Mouse (Mus musculus) intestine, embryonic 16.5 days (tissue): ENCODE measurements around the gene Fcrl5. TPM values are rescaled to one million over a fixed set of nuclear protein-coding genes. Genes with fewer than 3 reads are reported as not detected.

Source experiments
- ATAC-seq: fragments of 200-750 bp; cut with Nextera tagmentation; 2 replicates; pipeline ENCODE4 v1.8.0; 2017; ENCODE audit warnings: moderate TSS enrichment, moderate library complexity
- H3K27ac ChIP-seq: fragments of 300-500 bp; sonication (generic); 2 replicates; pipeline ENCODE4 v1.5.1; 2014; ENCODE audit warnings: mild to moderate bottlenecking, low read length
- H3K27me3 ChIP-seq: fragments of 300-500 bp; sonication (generic); replicated peaks from 2 replicates; pipeline ENCODE4 v1.6.1; 2014; ENCODE audit warnings: low read length, control low read depth, mixed read lengths; ENCODE audit not compliant: control insufficient read depth, insufficient read depth
- H3K36me3 ChIP-seq: fragments of 300-500 bp; sonication (generic); 2 replicates; pipeline ENCODE4 v1.6.1; 2014; ENCODE audit warnings: low read length, control low read depth; ENCODE audit not compliant: control insufficient read depth, insufficient read depth
- H3K4me1 ChIP-seq: fragments of 300-500 bp; sonication (generic); 2 replicates; pipeline ENCODE4 v1.6.1; 2014; ENCODE audit warnings: low read length, control low read depth, mixed read lengths; ENCODE audit not compliant: control insufficient read depth, insufficient read depth
- H3K4me2 ChIP-seq: fragments of 300-500 bp; sonication (generic); 2 replicates; pipeline ENCODE4 v1.6.1; 2014; ENCODE audit warnings: low read depth, low read length, control low read depth
- H3K4me3 ChIP-seq: fragments of 300-500 bp; sonication (generic); 2 replicates; pipeline ENCODE4 v1.5.1; 2014; ENCODE audit warnings: mild to moderate bottlenecking, low read length
- H3K9ac ChIP-seq: fragments of 300-500 bp; sonication (generic); 2 replicates; pipeline ENCODE4 v1.6.1; 2014; ENCODE audit warnings: low read depth, low read length
- H3K9me3 ChIP-seq: fragments of 300-500 bp; sonication (generic); 2 replicates; pipeline ENCODE4 v1.6.1; 2016; ENCODE audit warnings: low read length, control low read depth; ENCODE audit not compliant: control insufficient read depth
- WGBS: fragments of 180-500 bp; shearing (Covaris S2); extraction: QIAGEN DNeasy Blood & Tissue Kit; methylation state at CpG from one replicate; pipeline ENCODE4 v1.1.7; 2014; 5-methylcytosine and 5-hydroxymethylcytosine counted together
- polyA plus RNA-seq: library from polyadenylated mRNA; unstranded; fragments of >200 nt; fragmentation: Nextera tagmentation; extraction: Ambion mirVana; gene quantifications from 2 replicates; pipeline ENCODE4 v1.2.1, GENCODE M21; 2015

Gene Fcrl5
- not detected in 2 replicates for polyA plus RNA-seq

DNA sequence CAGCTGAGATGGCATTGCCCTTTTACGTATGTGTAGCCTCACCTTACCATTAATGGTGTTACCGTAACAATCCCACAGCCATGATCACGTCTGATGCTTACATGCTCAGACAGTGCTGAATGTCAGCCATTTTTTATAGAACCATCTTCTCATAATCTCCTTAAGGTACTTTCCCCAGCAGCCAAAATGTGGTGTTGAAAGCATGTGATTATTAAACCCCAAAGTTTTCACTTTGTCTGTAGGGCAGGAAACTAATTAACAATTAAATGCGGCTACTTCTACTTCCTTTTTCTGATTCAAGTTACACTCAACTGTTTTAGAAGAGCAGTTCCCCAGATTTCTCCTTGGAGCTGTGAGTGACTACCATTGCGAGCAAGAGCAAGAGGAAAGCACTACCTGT is at the start of gene Fcrl5:
TSS of gene Fcrl5 (plus strand) at position 295 of the 400 bp plus-strand sequence.
- WGBS: 88% methylated on average over 5 of the region's 5 CpGs

DNA sequence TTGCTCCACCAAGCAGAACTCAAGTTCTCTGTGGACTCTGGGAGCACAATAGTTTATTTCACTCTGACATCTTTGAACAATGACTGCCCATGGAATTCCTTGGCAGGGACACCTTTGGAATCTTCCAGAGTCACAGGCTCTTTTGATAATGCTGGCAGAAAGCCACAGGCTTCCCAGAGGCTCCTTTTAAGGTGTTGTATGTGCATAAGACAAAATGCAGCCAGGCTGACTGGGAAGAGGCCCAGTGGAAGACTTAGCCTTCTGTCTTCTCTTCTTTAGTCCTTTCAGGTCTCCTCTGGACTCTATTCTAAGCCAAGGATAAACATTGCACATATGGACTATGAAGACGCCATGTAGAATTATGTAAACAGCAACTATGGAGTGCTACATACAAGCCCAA is 44.6 kb upstream of the Fcrl5 start:
- Histone ChIP-seq H3K4me1 (no peaks in the 10 kb centered on the region), H3K9ac (no peak overlapping the region), H3K4me3 (no peak overlapping the region), H3K36me3 (no peaks in the 10 kb centered on the region), H3K27me3 (no peaks in the 10 kb centered on the region), H3K9me3 (no peaks in the 10 kb centered on the region), H3K27ac (peak overlapping the region; percentile 35), H3K4me2 (no peak overlapping the region)
- peak; percentile 46 for ATAC-seq
- WGBS: 57% methylated on average over 1 of the region's 1 CpGs

More for the DNA sequence above, at the start of gene Fcrl5:
- Histone ChIP-seq H3K9me3 (no peaks in the 10 kb centered on the region), H3K9ac (no peak within 1 kb of the TSS), H3K27me3 (no peaks in the 10 kb centered on the region), H3K4me1 (no peaks in the 10 kb centered on the region), H3K4me3 (no peak within 1 kb of the TSS), H3K36me3 (no peaks in the 10 kb centered on the region), H3K4me2 (no peak within 1 kb of the TSS), H3K27ac (no peak within 1 kb of the TSS)
- no peak for ATAC-seq

DNA sequence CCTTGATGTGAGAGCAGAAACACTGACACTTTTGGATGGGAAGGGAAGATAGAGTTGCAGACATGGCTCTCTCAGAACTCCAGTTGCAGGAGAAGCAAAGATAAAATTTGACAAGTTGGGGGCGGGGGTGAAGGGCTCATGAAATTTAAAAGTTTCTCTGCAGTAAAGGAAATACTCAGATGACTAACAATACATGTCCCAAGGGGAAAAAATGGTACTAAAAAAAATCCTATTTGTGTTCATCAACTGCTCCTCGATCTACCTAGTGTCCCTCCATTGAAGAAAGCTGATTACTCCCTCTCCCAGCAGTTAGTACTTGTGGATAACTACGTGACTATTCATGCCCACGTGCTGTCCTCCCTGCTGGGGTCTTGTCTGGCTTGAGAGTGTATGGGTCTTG is 36.8 kb upstream of the Fcrl5 start:
- Histone ChIP-seq H3K36me3 (no peaks in the 10 kb centered on the region), H3K9ac (no peak overlapping the region), H3K4me1 (no peaks in the 10 kb centered on the region), H3K27ac (no peak overlapping the region), H3K27me3 (no peaks in the 10 kb centered on the region), H3K4me2 (no peak overlapping the region), H3K9me3 (no peaks in the 10 kb centered on the region), H3K4me3 (no peak overlapping the region)
- WGBS: 65% methylated on average over 4 of the region's 4 CpGs
- ATAC-seq: no peak

DNA sequence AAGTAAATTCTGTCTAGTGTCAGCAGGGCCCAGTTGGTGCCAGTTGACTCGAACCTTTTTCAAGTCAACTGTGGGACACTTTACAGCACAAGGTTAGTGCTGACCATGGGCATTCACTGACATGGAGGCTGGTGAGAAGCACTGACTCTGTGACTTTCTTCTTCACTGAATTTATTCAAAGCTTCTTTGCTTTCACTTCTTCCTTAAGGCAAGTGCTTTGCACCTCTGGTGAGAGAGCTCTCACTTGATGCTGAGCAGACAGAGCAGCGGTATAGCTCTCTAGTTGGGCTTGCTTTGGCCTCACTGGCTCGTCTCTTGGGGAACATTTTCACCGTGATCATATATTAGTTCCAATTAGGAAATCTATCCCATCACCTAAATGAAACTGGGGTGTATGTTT is 35.7 kb upstream of the Fcrl5 start:
- no peak overlapping the region for H3K9ac ChIP-seq
- no peak overlapping the region for H3K4me2 ChIP-seq
- no peak for ATAC-seq
- no peak overlapping the region for H3K4me3 ChIP-seq
- no peaks in the 10 kb centered on the region for H3K27me3 ChIP-seq
- no peak overlapping the region for H3K27ac ChIP-seq
- H3K36me3 ChIP-seq: no peaks in the 10 kb centered on the region
- H3K9me3 ChIP-seq: no peaks in the 10 kb centered on the region
- WGBS: 86% methylated on average over 4 of the region's 4 CpGs
- no peaks in the 10 kb centered on the region for H3K4me1 ChIP-seq

DNA sequence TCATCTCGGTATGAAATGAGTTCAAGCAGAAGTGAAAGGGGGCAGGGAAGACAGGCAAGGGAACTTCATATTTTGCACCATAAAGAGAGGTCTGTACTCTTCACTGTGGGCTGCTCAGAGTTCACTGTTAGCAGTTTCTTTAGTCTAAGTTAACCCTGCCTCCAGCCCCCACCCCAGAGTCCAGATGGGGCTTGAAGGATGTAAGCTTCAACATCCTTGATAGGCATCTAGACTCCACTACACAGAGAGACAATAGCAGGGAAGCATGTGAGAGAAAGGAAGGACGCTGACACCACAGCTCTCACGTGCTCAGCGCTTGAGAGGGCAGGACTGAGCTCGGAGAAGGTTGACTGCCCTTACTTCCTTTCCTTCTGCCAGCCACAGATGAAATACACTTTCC is 34.3 kb upstream of the Fcrl5 start:
- Histone ChIP-seq H3K9me3 (no peaks in the 10 kb centered on the region), H3K27me3 (no peaks in the 10 kb centered on the region), H3K4me2 (no peak overlapping the region), H3K4me3 (no peak overlapping the region), H3K9ac (no peak overlapping the region), H3K27ac (no peak overlapping the region), H3K4me1 (no peaks in the 10 kb centered on the region), H3K36me3 (no peaks in the 10 kb centered on the region)
- 70% methylated on average over 5 of the region's 5 CpGs for WGBS
- ATAC-seq: no peak

DNA sequence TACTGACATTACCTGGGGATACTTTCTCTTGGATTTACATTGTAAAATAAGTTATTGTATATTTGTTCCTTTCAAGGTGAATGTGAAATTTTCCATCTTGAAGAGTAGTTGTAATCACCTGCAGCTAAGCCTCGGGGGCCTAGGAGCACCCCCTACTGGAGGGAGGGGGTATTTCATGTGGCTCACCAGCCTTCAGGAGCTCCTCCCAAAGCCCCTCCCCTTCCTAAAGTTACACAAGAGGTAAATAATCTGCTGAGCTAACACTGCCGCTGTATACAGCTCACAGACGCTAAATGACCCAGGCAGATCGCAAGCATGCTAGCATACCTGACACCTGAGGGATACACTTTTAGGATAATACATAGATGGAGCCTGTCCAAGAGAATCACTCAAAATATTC is 27.4 kb upstream of the Fcrl5 start:
- no peaks in the 10 kb centered on the region for H3K27me3 ChIP-seq
- H3K4me1 ChIP-seq: no peaks in the 10 kb centered on the region
- 14% methylated on average over 4 of the region's 4 CpGs for WGBS
- ATAC-seq: no peak
- H3K9ac ChIP-seq: no peak overlapping the region
- H3K9me3 ChIP-seq: no peaks in the 10 kb centered on the region
- no peak overlapping the region for H3K4me3 ChIP-seq
- no peak overlapping the region for H3K4me2 ChIP-seq
- H3K27ac ChIP-seq: no peak overlapping the region
- no peaks in the 10 kb centered on the region for H3K36me3 ChIP-seq

DNA sequence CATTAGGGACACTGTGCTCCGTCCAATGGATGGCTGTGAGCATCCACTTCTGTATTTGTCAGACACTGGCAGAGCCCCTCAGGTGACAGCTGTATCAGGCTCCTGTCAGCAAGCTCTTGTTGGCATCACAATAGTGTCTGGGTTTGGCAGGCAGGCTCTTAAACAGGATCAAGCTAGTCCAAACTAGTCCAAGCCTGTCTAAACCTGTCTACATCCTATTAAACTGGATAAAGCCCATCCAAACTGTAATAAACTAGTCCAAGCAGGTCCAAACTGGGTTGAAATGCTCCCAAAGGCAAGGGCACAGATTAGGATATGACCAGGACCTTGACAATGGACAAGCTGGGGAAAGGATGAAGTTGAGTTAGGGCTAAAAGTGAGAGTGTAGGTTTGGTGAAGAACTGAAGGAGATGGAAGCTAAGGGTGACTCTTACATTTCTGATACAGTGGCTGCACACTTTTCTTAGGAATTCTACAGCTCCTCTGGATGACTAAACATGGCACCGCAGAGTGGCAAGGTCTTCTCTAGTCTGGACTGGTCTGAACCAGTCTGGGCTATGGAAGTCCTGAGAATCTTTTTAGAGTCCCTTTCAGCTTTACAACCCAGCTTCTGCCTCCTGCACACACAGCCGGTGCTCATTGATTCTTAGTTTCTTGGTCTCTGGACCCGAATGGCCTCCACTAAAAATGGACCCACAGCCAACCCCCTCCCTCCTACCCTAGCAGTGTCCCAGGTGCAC is 26.2 kb upstream of the Fcrl5 start:
- Histone ChIP-seq H3K4me2 (no peak overlapping the region), H3K27ac (no peak overlapping the region), H3K27me3 (no peaks in the 10 kb centered on the region), H3K9ac (no peak overlapping the region), H3K36me3 (no peaks in the 10 kb centered on the region), H3K4me3 (no peak overlapping the region), H3K9me3 (no peaks in the 10 kb centered on the region), H3K4me1 (no peaks in the 10 kb centered on the region)
- no peak for ATAC-seq
- WGBS: 83% methylated on average over 4 of the region's 4 CpGs

DNA sequence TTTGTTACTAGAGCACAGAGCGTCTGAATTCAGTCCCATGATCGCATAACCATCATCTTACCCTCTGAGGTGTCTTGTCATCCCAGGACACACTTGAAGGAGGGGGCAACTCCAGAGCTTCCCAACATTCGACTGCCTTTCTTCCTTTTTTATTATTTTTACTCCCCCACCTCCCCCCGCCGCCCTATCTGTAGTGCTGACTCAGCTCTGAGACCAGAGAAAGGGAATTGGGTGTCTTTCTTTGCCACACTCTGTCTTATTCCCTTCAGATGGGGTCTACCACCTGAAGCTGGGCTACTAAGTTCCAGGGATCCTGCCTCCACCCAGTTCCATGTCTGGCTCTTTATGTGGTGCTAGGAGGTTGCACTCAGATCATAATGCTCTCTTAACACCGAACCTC is 25.0 kb upstream of the Fcrl5 start:
- H3K27me3 ChIP-seq: no peaks in the 10 kb centered on the region
- no peak overlapping the region for H3K4me2 ChIP-seq
- no peak for ATAC-seq
- no peaks in the 10 kb centered on the region for H3K36me3 ChIP-seq
- H3K9me3 ChIP-seq: no peaks in the 10 kb centered on the region
- H3K4me3 ChIP-seq: no peak overlapping the region
- H3K27ac ChIP-seq: no peak overlapping the region
- no peaks in the 10 kb centered on the region for H3K4me1 ChIP-seq
- 80% methylated on average over 6 of the region's 6 CpGs for WGBS
- H3K9ac ChIP-seq: no peak overlapping the region

DNA sequence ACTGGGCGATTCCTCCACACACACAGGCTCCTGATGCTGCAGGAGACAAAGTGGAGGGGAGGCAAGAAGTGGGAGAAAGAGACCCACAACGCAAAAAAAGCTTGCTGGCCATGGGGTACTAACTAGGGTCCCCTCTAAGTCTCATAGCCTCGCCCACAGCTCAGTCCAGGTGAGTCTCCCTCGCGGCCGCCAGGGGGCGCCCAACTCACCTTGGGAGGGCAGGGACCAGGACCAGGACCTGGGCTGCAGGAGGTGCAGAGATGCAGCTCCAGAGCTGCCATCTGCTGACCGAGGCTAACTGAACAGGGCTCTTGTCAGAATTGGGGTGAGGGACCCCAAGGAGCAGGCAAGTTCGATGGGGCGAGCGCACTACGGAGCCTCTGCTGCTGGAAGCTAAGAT is 24.4 kb upstream of the Fcrl5 start:
- Histone ChIP-seq H3K4me1 (no peaks in the 10 kb centered on the region), H3K9ac (no peak overlapping the region), H3K27me3 (no peaks in the 10 kb centered on the region), H3K27ac (no peak overlapping the region), H3K9me3 (no peaks in the 10 kb centered on the region), H3K4me3 (no peak overlapping the region), H3K4me2 (no peak overlapping the region), H3K36me3 (no peaks in the 10 kb centered on the region)
- ATAC-seq: peak; percentile 50; the same call in 1 of the 2 replicates
- 10% methylated on average over 12 of the region's 12 CpGs for WGBS

DNA sequence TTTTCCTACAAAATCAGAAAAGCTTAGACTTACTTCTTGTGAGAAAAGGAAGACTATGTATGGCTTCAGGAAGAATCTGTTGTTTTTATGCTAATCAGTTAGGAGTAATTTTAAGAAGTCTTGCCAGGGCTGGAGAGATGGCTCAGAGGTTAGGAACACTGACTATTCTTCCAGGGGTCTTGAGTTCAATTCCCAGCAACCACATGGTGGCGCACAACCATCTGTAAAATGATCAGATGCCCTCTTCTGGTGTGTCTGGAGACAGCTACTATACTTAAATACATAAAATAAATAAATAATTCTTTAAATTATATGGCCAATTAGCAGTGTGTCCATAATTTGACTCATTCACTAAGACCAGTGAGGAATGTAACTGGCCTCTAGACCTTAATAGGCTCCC is 14.9 kb upstream of the Fcrl5 start:
- H3K9ac ChIP-seq: no peak overlapping the region
- H3K4me1 ChIP-seq: no peaks in the 10 kb centered on the region
- no peak overlapping the region for H3K4me3 ChIP-seq
- H3K9me3 ChIP-seq: no peaks in the 10 kb centered on the region
- 73% methylated on average over 1 of the region's 1 CpGs for WGBS
- no peak overlapping the region for H3K4me2 ChIP-seq
- no peaks in the 10 kb centered on the region for H3K36me3 ChIP-seq
- ATAC-seq: no peak
- no peaks in the 10 kb centered on the region for H3K27me3 ChIP-seq
- no peak overlapping the region for H3K27ac ChIP-seq
